Mouse (Mus musculus): ENCODE results near the gene Amh. TPM values are rescaled to one million over a fixed set of nuclear protein-coding genes. Genes with fewer than 3 reads are reported as not detected.
"Not testable (repeated sequence)": the region's sequence is repeated elsewhere in the genome, so short reads cannot be mapped to it uniquely, and the experiment has no call there.

Amh gene
- polyA plus RNA-seq, 1 experiment from 2014 or later: not detected

GRCm38 (mm10) chr10:80813366-80813765, 8.3 kb downstream of the Amh start, which contains the start of gene Jsrp1:
Jsrp1 (minus strand) TSS chr10:80813498.
- peaks cover 42% of the 10 kb centered on the region for H3K27me3 ChIP-seq
- H3K4me1 ChIP-seq: peaks cover 17% of the 10 kb centered on the region
- H3K36me3 ChIP-seq (replicated peaks): no peaks in the 10 kb centered on the region
- no peak within 1 kb of the TSS for H3K4me3 ChIP-seq (replicated peaks)
- H3K27ac ChIP-seq: no peak within 1 kb of the TSS
- no peak within 1 kb of the TSS for H3K4me2 ChIP-seq
- WGBS: 68% methylated on average over 4 of the region's 4 CpGs
- no peaks in the 10 kb centered on the region for H3K9me3 ChIP-seq
- H3K9ac ChIP-seq: no peak within 1 kb of the TSS
- no peak for ATAC-seq (ENCODE audit: low FRiP score)

DNA sequence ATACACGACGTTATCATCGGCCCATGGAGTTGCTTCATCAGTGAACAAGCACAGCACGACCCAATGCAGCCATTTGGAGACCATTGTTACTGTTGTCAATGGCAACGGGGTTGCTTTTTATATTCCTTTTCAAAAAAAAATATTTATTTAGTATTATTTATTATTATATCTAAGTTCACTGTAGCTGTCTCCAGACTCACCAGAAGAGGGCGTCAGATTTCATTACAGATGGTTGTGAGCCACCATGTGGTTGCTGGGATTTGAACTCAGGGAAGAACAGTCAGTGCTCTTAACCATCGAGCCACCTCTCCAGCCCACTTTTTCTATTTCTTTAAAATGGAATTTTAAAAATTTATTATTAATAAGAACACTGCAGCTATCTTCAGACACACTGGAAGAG, 9.8 kb downstream of the Amh start:
- Histone ChIP-seq H3K9me3 (no peaks in the 10 kb centered on the region), H3K4me3 (replicated peaks) (no peak overlapping the region), H3K27me3 (peaks cover 29% of the 10 kb centered on the region), H3K9ac (no peak overlapping the region), H3K36me3 (replicated peaks) (no peaks in the 10 kb centered on the region), H3K4me1 (peaks cover 6% of the 10 kb centered on the region), H3K27ac (no peak overlapping the region), H3K4me2 (no peak overlapping the region)
- 73% methylated on average over 7 of the region's 7 CpGs for WGBS
- ATAC-seq (ENCODE audit: low FRiP score): no peak

- peaks cover 14% of the 10 kb centered on the region for H3K27me3 ChIP-seq
- WGBS: 82% methylated on average over 3 of the region's 3 CpGs
- H3K4me2 ChIP-seq; H3K27ac ChIP-seq; H3K9ac ChIP-seq; H3K9me3 ChIP-seq; H3K36me3 ChIP-seq (replicated peaks); H3K4me3 ChIP-seq (replicated peaks); ATAC-seq (ENCODE audit: low FRiP score); H3K4me1 ChIP-seq: not testable (repeated sequence)
Observed at GRCm38 (mm10) chr10:80816303-80816702, 11.3 kb downstream of the Amh start.

DNA sequence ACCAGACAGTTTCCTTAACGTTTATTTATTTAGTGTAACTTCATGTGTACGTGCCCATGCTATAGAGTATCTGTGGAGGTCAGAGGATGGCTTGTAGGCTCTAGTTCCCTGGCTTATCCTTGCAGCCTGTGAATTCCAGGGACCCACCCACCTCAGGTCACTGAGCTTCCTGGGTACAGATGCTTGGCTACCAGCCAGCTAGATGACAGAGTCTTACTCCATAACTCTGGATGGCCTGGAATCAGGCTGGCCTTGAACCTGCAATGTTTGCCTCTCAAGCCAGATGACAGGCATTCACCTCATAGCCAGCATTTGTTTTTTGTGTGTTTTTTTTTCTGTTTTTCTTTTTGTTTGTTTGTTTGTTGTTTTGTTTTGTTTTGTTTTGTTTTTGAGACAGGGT, 12.1 kb downstream of the Amh start:
- Histone ChIP-seq H3K27me3 (peaks cover 14% of the 10 kb centered on the region), H3K4me3 (replicated peaks) (no peak overlapping the region), H3K4me1 (no peaks in the 10 kb centered on the region), H3K9ac (no peak overlapping the region), H3K27ac (no peak overlapping the region), H3K36me3 (replicated peaks) (no peaks in the 10 kb centered on the region), H3K9me3 (no peaks in the 10 kb centered on the region), H3K4me2 (no peak overlapping the region)
- 83% methylated on average over 2 of the region's 2 CpGs for WGBS
- no peak for ATAC-seq (ENCODE audit: low FRiP score)

DNA sequence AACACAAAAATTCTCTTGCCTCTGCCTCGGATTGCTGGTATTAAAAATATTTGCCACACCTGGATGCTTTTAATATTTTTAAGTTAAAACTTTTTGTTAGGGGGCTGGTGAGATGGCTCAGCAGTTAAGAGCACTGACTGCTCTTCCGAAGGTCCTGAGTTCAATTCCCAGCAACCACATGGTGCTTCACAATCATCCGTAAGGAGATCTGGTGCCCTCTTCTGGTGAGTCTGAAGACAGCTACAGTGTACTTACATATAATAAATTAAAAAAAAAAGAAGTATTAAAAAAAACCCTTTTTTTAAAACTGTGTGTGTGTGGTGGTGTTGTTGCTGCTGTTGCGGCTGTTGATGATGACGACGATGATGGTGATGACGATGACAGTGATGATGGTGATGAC, 12.9 kb downstream of the Amh start:
- H3K9ac ChIP-seq; ATAC-seq (ENCODE audit: low FRiP score); H3K36me3 ChIP-seq (replicated peaks); H3K9me3 ChIP-seq; H3K4me3 ChIP-seq (replicated peaks); H3K27ac ChIP-seq; H3K27me3 ChIP-seq; H3K4me2 ChIP-seq; H3K4me1 ChIP-seq: not testable (repeated sequence)
- 81% methylated on average over 7 of the region's 7 CpGs for WGBS

GRCm38 (mm10) chr10:80818599-80819281, 13.7 kb downstream of the Amh start:
- Histone ChIP-seq H3K9ac (no peak overlapping the region), H3K9me3 (no peaks in the 10 kb centered on the region), H3K36me3 (replicated peaks) (no peaks in the 10 kb centered on the region), H3K4me3 (replicated peaks) (no peak overlapping the region), H3K4me2 (no peak overlapping the region), H3K27me3 (no peaks in the 10 kb centered on the region), H3K27ac (no peak overlapping the region), H3K4me1 (no peaks in the 10 kb centered on the region)
- ATAC-seq (ENCODE audit: low FRiP score): no peak
- WGBS: 56% methylated on average over 6 of the region's 6 CpGs

DNA sequence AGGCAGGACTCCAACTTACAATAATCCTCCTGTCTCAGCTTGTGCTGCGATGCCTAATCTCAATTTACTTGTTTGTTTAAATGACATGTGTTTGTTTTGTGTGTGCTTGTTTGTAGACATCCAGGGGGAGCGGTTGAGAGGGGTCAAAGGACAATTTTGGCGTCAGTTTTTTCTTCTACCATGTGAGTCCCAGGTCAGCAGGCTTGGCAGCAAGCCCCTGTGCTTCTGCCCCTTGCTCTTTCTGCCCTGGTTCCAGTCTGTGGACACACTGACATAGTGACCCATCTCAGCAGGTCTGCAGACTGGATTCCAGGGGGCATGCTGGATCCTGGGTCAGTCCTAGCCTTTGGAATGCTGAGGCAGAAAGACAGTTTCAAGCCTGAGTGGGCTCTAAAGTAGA, 14.4 kb downstream of the Amh start:
- no peak for ATAC-seq (ENCODE audit: low FRiP score)

GRCm38 (mm10) chr10:80821991-80822390, 16.9 kb downstream of the Amh start:
- Histone ChIP-seq H3K9me3 (no peaks in the 10 kb centered on the region), H3K4me3 (replicated peaks) (no peak overlapping the region), H3K27me3 (no peaks in the 10 kb centered on the region), H3K9ac (no peak overlapping the region), H3K27ac (no peak overlapping the region), H3K4me2 (no peak overlapping the region), H3K36me3 (replicated peaks) (no peaks in the 10 kb centered on the region), H3K4me1 (peaks cover 4% of the 10 kb centered on the region; the same call in 1 of the 2 replicates)
- no peak for ATAC-seq (ENCODE audit: low FRiP score)
- 47% methylated on average over 2 of the region's 2 CpGs for WGBS

More for the DNA sequence above, 14.4 kb downstream of the Amh start:
- no peaks in the 10 kb centered on the region for H3K9me3 ChIP-seq
- no peaks in the 10 kb centered on the region for H3K4me1 ChIP-seq
- no peaks in the 10 kb centered on the region for H3K27me3 ChIP-seq
- no peaks in the 10 kb centered on the region for H3K36me3 ChIP-seq (replicated peaks)
- no peak overlapping the region for H3K27ac ChIP-seq
- H3K9ac ChIP-seq: no peak overlapping the region
- no peak overlapping the region for H3K4me2 ChIP-seq
- WGBS: 64% methylated on average over 3 of the region's 3 CpGs
- H3K4me3 ChIP-seq (replicated peaks): no peak overlapping the region

GRCm38 (mm10) chr10:80822528-80822927, 17.5 kb downstream of the Amh start:
- Histone ChIP-seq H3K4me1 (peaks cover 7% of the 10 kb centered on the region), H3K4me3 (replicated peaks) (no peak overlapping the region), H3K9ac (no peak overlapping the region), H3K36me3 (replicated peaks) (no peaks in the 10 kb centered on the region), H3K9me3 (no peaks in the 10 kb centered on the region), H3K27ac (no peak overlapping the region), H3K27me3 (no peaks in the 10 kb centered on the region), H3K4me2 (no peak overlapping the region)
- ATAC-seq (ENCODE audit: low FRiP score): no peak
- 85% methylated on average over 5 of the region's 5 CpGs for WGBS

DNA sequence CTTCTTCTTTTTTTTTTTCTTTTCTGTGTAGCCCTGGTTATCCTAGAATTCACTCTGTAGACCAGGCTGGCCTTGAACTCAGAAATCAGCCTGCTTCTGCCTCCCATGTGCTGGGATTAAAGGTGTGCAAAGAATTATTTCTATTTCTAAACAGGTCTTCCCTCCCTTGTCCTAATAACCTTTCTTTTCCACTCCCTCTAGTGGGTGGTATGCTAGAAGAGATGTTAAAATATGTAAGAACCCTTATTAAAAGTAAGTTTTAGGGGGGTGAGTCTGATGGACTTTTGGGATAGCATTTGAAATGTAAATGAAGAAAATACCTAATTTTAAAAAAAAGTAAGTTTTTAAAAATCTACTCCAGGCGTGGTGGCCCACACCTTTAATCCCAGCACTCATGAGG, 18.3 kb downstream of the Amh start:
- peaks cover 15% of the 10 kb centered on the region for H3K4me1 ChIP-seq
- no peaks in the 10 kb centered on the region for H3K9me3 ChIP-seq
- peaks cover under 1% of the 10 kb centered on the region; the same call in 1 of the 2 replicates for H3K36me3 ChIP-seq (replicated peaks)
- ATAC-seq (ENCODE audit: low FRiP score): no peak
- no peak overlapping the region for H3K27ac ChIP-seq
- no peaks in the 10 kb centered on the region for H3K27me3 ChIP-seq
- 90% methylated on average over 1 of the region's 1 CpGs for WGBS
- no peak overlapping the region for H3K4me3 ChIP-seq (replicated peaks)
- no peak overlapping the region for H3K4me2 ChIP-seq
- no peak overlapping the region for H3K9ac ChIP-seq

GRCm38 (mm10) chr10:80823847-80824643, 19.0 kb downstream of the Amh start:
- Histone ChIP-seq H3K4me1 (peaks cover 19% of the 10 kb centered on the region), H3K27me3 (no peaks in the 10 kb centered on the region), H3K4me3 (replicated peaks) (no peak overlapping the region), H3K4me2 (no peak overlapping the region), H3K36me3 (replicated peaks) (peaks cover 6% of the 10 kb centered on the region), H3K27ac (no peak overlapping the region), H3K9ac (no peak overlapping the region), H3K9me3 (no peaks in the 10 kb centered on the region)
- 74% methylated on average over 8 of the region's 8 CpGs for WGBS
- ATAC-seq (ENCODE audit: low FRiP score): no peak

GRCm38 (mm10) chr10:80824827-80825226, 19.8 kb downstream of the Amh start:
- no peak overlapping the region for H3K4me3 ChIP-seq (replicated peaks)
- H3K27ac ChIP-seq: no peak overlapping the region
- WGBS: 80% methylated on average over 2 of the region's 2 CpGs
- no peaks in the 10 kb centered on the region for H3K9me3 ChIP-seq
- peaks cover 14% of the 10 kb centered on the region for H3K36me3 ChIP-seq (replicated peaks)
- H3K4me2 ChIP-seq: no peak overlapping the region
- no peak for ATAC-seq (ENCODE audit: low FRiP score)
- peaks cover 26% of the 10 kb centered on the region for H3K4me1 ChIP-seq
- no peak overlapping the region for H3K9ac ChIP-seq
- H3K27me3 ChIP-seq: no peaks in the 10 kb centered on the region

Data from forebrain, embryonic 12.5 days (tissue).